Mouse (Mus musculus) spleen, postnatal 4 days (tissue): ENCODE results near the gene Bax.

ENCODE experiments used
- DNase-seq, 2 experiments: peaks; one replicate each; pipeline ENCODE4 v3.0.0; 2022; ENCODE audit warnings: low spot score in 2 of 2

Bax gene

DNA sequence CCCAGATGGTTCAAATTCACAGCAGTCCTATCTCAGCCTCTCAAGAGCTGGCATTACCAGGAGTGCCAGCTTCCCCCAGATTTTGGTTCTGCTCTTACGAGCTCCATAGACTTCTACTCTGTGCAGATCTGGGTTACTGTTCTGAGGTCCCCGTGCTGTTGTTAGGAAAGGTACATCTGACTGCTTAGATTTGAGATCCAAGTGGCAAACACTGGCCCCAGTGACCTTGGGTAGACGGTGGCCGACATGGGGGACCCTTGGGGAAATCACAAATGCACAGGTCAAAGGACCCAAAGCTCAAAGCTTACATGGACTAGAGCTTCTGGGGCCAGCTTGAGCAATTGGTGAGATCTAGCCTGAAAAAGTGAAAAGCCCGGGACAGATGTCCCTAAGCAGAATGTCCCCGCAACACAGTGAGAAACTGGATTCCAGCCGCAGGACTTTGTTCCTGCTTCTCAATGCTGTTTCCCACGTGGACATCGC is 9.9 kb downstream of the Bax start:
- no peak for DNase-seq

DNA sequence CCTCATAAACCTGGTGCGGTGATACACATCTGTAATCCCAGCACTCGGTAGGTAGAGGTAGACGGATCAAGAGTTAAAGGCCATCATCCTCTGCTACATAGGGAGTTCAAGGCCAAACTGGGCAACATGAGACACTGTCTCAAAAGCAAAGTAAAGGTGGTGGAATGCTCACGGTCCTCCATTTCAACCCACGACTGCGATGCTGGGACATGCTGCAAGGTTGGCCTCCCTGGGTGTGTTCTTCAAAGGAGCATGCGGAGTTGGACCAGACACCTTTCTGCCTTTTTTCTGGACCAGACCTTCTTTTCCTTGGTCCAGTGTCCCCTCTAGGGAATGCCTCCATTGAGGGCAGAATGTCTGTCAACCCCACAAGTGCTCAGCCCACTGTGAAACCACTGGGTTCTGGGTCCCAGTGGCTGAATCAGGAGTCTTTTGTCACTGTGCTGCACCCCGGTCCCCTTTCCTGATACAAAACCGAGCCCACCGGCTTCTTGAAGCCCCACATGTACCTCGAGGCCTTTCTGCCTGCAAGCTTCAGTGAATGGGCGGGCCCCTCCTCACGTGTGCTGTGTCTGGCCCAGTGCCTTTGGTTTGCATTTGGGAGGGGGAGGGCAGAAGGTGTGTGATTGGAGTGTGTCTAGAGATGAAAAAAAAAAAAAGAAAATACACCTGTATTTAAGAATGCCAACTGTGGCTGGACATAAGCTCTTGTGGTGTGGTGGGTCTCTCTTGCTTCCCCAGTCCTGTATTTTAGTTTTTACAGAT is 10.6 kb downstream of the Bax start:
- no peak for DNase-seq

DNA sequence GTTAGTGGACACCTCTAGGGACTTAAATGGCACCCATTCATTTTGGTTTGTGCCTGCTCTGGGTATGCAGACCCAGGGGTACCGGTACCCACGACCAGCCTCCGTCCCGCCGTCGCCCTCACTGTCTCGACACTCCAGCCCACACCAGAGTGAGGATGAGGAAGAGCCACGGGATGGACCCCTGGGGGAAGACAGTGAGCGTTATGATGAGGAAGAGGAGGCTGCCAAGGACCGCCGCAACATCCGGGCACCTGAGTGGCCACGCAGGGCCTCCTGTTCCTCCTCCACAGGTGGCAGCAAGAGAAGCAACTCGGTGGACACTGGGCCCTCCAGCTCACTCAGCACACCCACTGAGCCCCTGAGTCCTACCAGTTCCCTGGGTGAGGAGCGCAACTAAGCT is 11.7 kb downstream of the Bax start:
- DNase-seq = no peak

DNA sequence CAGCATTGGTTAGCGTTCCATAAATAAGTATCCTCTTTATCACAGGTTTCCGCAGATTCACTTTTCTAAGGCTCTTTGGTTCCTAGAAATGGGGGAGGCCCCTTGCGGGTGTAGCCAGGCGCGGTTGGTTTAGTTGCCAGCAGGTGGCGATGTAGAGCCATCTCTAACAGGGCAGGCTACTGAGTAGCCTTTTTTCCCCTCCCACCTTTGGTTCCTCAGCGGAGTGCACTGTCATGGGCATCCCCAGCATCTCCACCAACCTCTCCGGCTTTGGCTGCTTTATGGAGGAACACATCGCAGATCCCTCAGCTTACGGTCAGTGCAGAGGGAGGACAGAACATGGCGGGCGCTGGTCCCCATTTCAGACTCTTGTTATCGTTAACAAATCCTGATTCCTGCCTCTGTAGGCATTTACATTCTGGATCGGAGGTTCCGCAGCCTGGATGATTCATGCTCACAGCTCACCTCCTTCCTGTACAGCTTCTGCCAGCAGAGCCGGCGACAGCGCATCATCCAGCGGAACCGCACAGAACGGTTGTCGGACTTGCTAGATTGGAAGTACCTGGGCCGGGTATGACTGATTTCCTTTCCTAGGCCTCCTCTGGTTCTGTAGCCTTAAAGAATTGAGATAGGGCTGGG is 15.2 kb downstream of the Bax start:
- peak; percentile 85 to 95 for DNase-seq

DNA sequence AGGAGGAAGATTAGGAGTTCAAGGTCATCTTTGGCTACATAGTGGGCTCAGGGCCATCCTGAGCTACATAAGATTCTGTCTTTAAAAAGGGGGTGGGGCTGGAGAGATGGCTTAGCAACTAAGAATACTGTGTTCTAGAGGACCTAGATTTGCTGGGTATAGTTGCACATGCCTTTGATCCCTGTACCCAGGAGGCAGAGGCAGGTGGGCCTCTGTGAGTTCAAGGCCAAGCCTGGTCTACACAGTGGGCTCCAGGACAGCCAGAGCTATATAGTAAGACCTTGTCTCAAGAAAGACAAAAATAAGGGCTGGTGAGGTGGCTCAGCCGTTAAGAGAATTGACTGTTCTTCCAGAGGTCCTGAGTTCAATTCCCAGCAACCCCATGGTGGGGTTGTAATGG is 16.7 kb downstream of the Bax start:
- no peak for DNase-seq

DNA sequence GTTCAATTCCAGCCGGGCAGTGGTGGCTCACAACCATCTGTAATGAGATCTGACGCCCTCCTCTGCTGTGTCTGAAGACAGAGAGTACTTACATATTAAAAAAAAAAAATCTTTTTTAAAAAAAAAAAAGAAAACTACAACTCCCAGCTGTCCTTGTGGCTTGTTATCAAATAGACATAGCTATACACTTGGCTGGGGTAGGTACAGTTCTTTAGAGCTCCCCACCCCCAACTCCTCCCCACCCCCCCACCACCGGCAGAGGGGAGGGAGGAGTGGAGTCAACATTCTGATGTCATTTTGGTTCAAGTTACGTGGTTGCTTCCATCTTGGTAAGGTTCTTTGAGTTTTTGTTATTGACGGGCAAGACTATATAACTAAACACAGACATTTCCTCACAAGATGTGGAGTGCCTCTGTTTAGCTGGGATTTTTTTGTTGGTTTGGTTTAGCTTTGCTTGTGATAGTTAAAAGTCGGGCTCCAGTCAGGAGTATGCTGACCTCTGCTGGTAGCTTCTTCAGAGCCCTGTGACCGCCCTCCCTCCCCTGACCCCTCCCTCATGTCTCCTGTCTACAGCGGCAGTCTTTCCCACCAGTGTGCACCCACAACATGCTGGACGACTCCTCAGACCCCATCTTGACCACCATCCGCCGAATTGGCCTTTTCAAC is 19.2 kb downstream of the Bax start:
- DNase-seq = no peak

DNA sequence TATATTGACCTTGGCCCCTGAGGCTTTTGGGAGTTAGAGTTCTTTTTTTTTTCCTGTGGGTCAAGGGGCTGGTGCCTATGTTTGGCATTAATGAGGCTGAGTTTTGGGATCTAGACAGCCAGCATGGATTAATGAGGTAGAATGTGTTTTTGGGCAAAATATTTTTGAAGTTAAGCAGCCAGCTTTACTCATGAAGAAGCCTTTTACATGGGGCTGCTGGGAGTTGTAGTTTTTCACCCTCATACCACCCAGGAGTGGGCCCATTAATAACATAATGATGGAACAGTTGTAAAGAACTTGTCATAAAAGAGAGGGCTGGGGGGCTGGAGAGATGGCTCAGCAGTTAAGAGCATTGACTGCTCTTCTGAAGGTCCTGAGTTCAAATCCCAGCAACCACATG is 20.1 kb downstream of the Bax start:
- DNase-seq = no peak

DNA sequence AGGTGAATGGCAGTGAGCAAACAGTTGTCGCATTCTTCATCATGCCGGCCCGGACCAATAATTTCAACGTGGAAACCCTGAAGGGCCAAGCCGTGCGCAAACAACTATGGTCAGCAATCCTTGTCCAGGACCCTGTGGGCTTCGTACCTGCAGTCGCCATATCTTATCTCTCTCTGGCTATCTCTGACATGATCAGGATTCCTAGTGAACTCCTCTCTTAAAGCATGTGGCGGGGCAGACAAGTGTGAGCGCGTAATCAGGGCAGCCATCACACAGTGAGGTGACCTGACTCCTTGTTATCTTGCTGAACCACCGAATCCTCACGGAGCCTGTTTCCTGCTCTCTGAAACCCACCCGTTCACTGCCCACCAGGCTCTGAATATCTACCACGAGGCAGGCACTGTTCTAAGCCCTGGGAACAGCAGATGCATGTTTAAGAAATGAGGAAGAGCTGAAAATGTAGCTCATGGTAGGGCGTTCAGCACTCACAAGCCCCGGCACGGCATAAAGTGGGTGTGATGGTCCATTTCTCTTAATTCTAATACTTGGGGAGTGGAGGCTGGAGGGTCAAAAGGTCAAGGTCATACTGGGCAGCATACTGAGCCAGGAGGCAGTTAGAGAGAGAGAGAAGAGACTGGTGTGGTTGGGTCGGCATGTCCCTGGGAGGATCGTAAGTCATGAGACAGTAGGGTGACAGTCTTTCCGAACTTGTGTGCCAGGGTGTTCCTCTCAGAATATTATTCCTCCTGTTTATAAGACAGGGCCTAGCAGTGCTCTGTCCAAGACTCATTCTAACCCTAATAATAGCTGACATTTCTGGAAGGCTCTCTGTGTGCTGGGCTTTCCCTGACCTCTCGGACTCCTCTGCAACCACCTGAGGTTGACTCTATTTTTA is 22.9 kb downstream of the Bax start:
- no peak for DNase-seq

DNA sequence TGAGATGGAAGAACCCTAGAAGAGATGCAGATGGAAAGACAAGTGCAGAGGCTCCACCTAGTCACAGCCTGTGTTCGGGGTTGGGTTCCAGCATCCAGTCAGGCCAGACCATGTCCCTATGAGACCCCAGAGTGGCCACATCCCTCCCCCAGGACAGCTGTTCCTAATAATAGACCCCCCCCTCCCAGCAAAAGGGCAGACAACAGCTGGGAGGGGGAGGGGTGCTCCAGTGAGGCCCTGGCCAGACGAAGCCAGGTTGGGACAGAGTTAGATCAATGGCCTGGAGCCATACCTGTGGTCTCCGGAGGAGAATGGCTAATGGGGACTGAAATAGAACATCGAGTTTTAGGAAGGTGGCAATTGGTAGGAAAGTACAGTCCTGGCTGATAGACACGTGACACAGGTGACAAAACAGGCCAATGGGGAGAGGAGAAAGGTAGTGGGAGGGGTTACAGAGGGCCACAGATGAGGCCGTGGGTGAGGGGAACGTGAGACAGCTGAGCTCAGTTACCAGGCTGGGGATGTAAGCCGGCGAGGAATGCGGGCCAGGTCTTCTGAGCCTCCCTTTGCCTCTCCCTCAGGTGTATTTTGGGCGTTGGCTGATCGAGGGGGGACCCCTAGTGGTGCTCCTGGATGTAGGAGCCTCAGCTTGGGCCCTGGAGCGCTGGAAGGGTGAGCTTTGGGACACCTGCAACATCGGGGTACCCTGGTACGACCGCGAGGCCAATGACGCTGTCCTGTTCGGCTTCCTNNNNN is 29.0 kb downstream of the Bax start, which contains the start of gene Ruvbl2:
Ruvbl2 (minus strand) TSS at position 576 of the 756 bp plus-strand sequence.
- no peak for DNase-seq

DNA sequence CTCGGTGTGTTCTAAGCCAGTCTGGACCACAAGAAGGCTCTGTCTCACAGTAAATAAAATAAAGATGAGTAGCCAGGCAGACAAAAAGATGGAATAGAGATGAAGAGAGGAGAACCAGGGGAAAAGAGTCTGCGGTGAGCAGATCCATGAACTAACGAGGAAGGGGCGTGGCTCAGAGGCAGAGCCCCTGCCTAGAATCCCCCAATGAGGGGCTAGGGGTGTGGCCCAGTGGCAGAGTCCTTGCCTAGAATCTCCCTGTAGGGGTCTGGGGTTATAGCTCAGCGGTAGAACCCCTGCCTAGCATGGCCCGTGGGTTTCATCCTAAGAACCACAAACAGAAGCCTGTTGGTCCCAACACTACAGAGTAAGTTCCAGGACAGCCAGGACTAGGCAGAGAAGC is 29.7 kb downstream of the Bax start:
- no peak for DNase-seq

DNA sequence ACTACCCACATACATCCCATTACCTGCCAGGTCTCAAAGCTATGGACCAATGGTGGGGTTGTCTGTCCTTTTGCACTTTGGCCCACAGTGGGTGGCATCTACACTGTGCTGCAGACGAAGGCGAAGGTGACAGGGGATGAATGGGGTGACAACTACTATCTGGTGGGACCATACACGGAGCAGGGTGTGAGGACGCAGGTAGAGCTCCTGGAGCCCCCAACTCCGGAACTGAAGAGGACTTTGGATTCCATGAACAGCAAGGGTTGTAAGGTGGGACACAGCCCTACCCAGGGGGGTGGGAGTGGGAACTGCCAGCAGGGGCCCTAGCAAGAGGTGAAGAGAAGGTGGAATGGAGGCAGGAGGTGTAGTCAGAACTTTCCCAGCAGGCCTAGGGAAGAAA is 30.3 kb downstream of the Bax start:
- no peak for DNase-seq

DNA sequence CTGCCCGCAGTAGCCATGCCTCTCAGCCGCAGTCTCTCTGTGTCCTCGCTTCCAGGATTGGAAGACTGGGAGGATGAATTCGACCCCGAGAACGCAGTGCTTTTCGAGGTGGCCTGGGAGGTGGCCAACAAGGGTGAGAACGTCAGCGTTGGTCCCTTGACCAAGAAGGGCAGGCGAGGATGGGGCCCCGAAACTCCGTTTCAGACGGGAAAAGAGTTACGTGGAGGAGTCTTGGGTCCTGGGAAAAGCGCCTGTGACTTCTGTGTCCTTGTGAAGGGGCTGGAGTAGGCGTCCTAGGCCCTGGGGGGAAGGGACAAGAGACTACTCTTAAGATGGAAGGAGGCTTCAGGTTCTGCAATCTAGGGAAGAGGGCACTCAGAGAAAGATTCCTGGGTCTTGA is 31.7 kb downstream of the Bax start:
- DNase-seq = no peak

DNA sequence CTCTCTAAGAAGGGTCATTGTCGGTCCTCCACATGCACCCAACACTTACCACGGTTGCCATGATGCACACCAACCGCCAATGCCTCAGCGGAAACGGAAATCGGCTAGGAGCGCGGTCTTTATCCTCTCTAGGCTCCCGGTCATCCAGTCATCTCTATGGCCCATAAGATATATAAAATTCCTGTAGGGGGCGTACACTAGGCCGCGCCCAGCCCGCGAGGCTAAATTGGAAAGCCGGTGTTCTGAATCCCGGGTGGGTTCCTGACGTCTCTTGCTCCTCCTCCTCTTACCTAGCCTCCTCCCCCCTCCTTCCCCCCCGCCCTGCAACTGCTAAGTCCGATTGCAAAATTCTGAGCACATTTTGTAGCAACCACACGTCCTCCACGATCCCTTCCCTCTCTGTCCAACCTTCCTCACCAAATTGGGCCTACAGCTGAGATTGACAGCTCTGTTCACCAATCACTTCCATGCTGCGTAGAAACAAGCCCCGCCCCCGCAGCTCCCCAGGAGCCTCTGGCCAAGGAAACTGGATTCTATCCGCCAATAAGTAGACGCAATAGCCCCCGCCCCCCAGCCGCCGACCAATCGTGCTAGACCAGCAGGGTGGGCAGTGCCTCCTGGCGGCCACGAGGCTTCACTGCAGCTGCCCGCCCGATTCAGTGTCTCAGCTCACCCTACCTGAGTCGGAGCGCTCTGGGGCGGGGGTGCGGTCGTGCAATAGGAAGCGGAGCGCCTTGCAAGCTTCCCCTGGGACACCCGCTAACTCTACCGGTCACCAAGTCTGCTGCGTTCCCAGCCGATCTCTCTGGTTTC is 32.3 kb downstream of the Bax start, which contains the start of gene Gys1:
Gys1 (plus strand) TSS at position 642 of the 813 bp plus-strand sequence.
- peak; percentile 100 for DNase-seq

DNA sequence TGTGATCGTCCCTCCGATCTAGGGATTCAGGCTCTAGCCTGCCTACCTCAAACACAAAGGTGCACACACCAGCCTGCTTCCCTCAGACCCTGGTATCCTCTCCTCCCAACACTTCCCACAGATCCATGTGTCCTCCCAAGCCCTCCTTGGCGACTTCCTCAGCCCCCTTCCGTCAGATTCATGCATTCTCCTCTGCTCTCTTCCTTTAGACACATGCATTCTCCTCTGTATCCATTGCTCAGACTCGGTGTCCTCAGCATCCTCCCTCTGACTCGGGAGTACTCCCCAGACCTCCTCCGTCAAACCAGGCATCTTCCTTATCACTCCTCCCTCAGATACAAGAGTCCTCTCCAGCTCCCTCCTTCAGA is 32.9 kb downstream of the Bax start:
- DNase-seq = no peak

DNA sequence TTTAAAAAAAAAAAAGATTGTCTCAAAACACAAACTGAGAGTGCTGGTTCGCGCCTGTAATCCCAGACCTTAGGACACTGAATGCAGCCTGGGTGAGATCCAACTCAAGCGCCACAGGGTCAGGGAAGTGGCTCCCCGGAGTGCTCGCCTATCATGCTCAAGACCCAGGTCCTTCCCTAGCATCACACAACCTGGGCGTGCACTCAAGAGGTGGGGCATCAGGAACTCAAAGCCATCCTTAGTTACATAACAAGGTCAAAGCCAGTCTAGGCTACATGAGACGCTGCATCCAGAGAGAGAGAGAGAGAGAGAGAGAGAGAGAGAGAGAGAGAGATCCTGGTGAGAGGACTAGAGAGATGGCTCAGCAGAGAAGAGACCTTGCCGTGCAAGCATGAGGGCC is 40.1 kb downstream of the Bax start:
- no peak for DNase-seq

DNA sequence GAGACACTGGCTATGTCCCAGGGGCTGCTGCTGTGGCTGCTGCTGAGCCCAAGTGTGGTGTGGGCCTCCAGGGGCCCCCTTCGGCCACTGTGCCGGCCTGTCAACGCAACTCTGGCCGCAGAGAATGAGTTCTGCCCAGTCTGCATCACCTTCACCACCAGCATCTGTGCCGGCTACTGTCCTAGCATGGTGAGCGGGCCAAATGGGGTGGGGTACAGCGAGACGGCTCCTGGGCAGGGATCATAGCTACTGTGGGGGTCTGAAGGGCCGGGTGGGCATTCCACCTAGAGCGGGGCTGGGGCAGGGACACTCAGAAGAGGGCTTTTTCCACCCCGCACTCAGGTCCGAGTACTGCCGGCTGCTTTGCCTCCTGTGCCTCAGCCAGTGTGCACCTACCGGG is 45.5 kb downstream of the Bax start:
- no peak for DNase-seq

DNA sequence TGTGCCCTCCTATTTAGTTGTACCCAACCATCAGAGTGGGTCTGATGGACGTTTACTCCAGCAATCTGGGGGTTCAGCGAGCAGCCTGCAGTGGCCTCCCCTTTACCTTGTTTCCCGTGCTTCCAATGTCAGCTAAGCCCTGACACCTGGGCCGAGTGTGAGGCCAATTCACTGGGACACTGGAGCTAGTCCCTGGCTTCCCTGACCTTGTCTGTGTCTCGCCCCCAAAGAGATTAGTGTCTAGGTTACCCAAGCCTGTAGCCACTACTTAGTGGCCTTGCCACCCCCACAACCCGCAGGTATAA is 46.1 kb downstream of the Bax start, which contains the start of gene Lhb:
Lhb (plus strand) TSS at position 206 of the 305 bp plus-strand sequence.
- DNase-seq = no peak

DNA sequence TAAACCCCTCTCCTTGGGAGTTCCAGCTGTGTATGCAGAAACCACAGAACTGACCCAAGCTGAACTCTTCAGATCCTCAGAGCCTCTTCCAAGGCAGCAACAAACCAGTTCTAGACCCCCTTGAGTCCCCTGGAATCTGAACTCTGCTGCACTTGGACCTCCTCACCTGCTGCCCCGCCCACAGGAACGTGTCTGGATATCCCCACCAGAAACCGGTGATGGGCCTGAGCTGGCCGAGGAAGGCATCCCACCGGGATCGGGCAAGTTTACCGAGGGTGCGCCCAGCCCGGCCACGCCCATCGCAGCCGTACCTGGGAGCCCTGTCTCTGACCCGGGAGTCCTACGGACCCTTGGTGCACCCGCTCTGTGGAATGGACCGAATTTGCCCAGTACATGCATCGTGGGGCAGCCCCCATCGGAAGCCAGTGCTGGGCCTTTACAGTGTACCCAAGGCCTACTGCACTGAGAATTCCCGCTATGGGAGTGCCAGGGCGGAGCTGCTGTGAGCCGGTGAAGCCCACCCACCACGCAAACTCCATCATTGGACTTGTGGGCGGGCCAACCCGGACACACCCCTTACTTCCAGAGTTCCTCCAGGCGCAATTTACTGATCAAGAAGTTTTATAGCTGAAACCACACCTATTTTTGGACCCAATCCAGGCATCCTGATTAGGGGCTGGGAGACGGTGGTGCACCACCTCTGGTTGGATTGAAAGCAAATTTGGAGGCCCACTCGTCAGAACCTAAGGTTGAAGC is 46.7 kb downstream of the Bax start:
- DNase-seq = no peak

DNA sequence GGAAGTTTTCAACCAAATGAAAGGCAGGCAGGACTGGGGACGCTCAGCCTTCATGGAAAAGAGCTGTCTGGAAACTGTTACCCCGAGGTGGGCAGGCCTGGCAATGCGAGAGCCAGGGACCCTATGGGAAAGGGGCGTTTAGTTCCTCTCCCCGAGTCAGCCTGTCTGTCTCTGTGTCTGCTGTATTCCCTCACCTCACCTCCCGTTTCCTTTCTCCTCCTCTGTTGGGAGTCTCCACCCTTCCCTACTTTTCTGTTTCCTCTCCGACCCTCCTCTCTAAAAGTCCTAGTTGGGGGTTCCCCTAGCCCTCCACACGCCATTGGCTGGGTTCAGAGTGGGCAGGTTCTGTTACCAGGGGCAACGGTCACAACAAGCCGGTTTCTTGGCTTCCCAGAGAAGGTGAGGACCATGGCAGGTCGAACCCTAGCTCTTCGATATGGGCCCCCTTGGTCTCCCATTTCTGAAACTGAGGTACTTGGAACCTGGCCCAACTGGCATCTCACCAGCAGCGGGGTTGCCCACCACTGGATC is 48.7 kb downstream of the Bax start:
- DNase-seq = no peak
